Mouse (Mus musculus) neural tube, embryonic 15.5 days (tissue): ENCODE results near the gene Adgrl1. TPM values are rescaled to one million over a fixed set of nuclear protein-coding genes. Genes with fewer than 3 reads are reported as not detected.

Experiments used
- ATAC-seq: fragments of 200-750 bp; cut with Nextera tagmentation; 2 replicates; pipeline ENCODE4 v1.8.0; 2017; ENCODE audit warnings: mild to moderate bottlenecking, moderate TSS enrichment, moderate library complexity; ENCODE audit not compliant: low FRiP score
- H3K27ac ChIP-seq: fragments of 300-500 bp; sonication (generic); replicated peaks from 2 replicates; pipeline ENCODE4 v1.5.1; 2015; ENCODE audit warnings: mild to moderate bottlenecking, inconsistent platforms
- H3K27me3 ChIP-seq: fragments of 300-500 bp; sonication (generic); replicated peaks from 2 replicates; pipeline ENCODE4 v1.6.1; 2015; ENCODE audit warnings: inconsistent platforms
- H3K36me3 ChIP-seq: fragments of 300-500 bp; sonication (generic); 2 replicates; pipeline ENCODE4 v1.6.1; 2015; ENCODE audit warnings: inconsistent platforms
- H3K4me1 ChIP-seq: fragments of 300-500 bp; sonication (generic); 2 replicates; pipeline ENCODE4 v1.6.1; 2015; ENCODE audit warnings: inconsistent platforms
- H3K4me2 ChIP-seq: fragments of 300-500 bp; sonication (generic); 2 replicates; pipeline ENCODE4 v1.6.1; 2015; ENCODE audit warnings: inconsistent platforms, mild to moderate bottlenecking, moderate library complexity
- H3K4me3 ChIP-seq: fragments of 300-500 bp; sonication (generic); replicated peaks from 2 replicates; pipeline ENCODE4 v1.5.1; 2015; ENCODE audit warnings: mild to moderate bottlenecking, inconsistent platforms
- H3K9ac ChIP-seq: fragments of 300-500 bp; sonication (generic); replicated peaks from 2 replicates; pipeline ENCODE4 v1.6.1; 2015; ENCODE audit warnings: mild to moderate bottlenecking, inconsistent platforms
- H3K9me3 ChIP-seq: fragments of 300-500 bp; sonication (generic); replicated peaks from 2 replicates; pipeline ENCODE4 v1.6.1; 2016; ENCODE audit warnings: inconsistent platforms
- WGBS: fragments of 180-500 bp; shearing (Covaris S2); methylation state at CpG from one replicate; pipeline ENCODE4 v1.1.7; 2015; ENCODE audit warnings: mixed read lengths; 5-methylcytosine and 5-hydroxymethylcytosine counted together
- polyA plus RNA-seq: library from polyadenylated mRNA; unstranded; fragments of >200 nt; fragmentation: Nextera tagmentation; extraction: Ambion mirVana; gene quantifications from 2 replicates; pipeline ENCODE4 v1.2.1, GENCODE M21; 2015

The Adgrl1 gene
- polyA plus RNA-seq, result 43.0 and 54.1 TPM in 2 replicates

DNA sequence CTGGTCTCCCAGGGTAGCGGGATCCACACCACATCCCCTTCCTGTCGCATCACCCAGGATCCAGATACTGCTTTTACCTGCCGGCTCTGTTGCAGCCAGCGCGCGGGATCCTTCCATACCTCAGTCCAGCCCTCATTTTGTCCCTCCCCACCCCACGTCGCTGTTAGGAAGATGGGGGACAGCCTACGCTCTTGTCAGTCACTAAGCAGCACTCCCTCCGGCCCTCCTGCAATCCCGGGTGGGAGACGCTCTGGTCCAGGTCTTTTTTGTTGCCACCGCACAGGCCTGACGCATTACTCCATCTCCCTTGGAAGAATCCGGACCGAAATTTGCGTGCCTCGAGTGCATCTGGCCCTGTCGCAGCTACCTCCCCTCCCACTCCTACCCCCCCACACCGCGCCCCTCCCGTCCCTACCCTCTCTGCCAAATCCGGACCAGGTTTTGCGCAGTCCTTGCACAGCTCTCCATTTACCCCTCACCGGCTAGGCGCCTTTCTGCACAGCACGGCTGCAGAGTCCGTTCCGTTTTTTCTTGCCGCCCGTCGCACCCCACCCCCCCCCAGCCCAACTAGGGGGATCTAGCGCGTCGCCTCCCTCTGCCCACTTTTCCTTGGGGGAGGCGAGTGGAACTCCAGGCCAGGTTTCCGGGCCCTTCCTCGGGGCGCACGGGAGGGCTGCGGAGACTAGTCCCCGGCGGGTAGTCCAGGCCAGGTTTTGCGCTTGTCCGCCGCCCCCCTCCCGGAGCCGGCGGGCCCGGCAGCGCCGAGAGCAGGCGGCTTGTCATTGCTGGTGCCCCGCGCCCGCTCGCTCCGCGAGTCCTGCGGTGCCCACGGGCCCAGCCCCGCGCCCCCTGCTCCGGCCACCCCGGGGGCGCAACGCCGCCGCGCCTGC lies at the start of gene Adgrl1:
Gene Adgrl1 (plus strand): TSS at position 743 of the 890 bp plus-strand sequence.
- ATAC-seq, result peak; percentile 90
- Histone ChIP-seq H3K4me3 (peak within 1 kb of the TSS; percentile 67), H3K27ac (peak within 1 kb of the TSS; percentile 100), H3K9ac (peak within 1 kb of the TSS; percentile 97), H3K4me2 (peak within 1 kb of the TSS; percentile 82), H3K36me3 (no peaks in the 10 kb centered on the region), H3K4me1 (peaks cover 54% of the 10 kb centered on the region), H3K9me3 (no peaks in the 10 kb centered on the region), H3K27me3 (peaks cover 10% of the 10 kb centered on the region)
- under 1% methylated on average over 61 of the region's 70 CpGs for WGBS

DNA sequence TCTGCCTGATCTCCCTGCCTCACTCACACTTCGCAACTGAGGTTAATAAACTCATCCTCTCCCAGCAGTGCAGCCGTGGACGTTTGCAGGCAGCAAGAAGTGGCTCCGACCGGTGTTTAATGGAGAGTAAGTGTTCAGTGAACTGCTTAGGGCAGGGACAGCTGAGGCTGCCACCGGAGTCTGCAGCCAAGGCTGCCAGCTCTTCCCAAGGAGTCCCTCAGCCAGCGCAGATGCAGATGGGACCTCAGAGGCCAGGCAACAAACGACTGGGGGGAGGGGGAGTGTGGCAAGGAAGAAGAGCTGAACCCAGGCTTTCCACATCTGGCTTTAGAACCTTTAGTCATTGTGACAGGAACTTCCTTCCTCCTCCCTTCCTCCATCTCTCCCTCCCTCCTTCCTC lies 47.6 kb upstream of the Adgrl1 start:
- H3K4me2 ChIP-seq, result no peak overlapping the region
- WGBS, result 15% methylated on average over 8 of the region's 8 CpGs
- no peak overlapping the region for H3K9ac ChIP-seq
- H3K4me1 ChIP-seq, result peaks cover 5% of the 10 kb centered on the region; the same call in 1 of the 2 replicates
- no peaks in the 10 kb centered on the region for H3K36me3 ChIP-seq
- no peak for ATAC-seq
- H3K4me3 ChIP-seq, result no peak overlapping the region
- no peaks in the 10 kb centered on the region for H3K27me3 ChIP-seq
- H3K27ac ChIP-seq, result no peak overlapping the region
- 0 out of 2 replicates have a peak, but pooled peaks cover 4% of the 10 kb centered on the region for H3K9me3 ChIP-seq

DNA sequence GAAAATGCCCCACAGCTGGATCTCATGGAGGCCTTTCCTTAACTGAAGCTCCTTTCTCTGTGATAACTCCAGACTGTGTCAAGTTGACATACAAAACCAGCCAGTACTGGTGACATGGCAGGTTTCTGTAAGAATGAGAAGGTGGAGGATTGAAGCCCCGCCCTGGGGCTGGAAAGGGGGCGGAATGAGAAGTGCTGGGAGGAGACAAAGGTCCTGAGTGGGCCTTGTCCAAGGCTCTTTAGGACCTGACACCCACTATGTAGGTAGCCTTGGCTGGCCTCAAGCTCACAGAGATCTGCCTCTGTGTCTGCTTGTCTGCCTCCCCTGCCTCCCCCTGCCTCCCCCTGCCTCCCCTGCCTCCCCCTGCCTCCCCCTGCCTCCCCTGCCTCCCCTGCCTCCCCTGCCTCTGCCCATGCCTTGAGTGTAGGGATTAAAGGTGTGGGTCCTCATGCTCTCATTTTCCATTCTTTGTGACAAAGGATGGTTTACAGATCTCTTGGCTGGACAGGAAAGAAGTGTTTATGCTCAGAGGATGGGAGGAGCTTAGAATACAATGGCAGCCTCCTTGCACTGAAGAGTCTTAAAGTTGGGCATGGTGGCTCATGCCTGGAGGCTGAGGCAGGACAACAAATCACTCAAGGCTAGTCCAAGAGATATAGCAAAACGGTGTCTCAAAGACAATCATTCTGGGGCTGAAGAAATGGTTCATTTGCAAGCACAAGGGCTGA lies 46.4 kb upstream of the Adgrl1 start:
- Histone ChIP-seq H3K27ac (no peak overlapping the region), H3K4me1 (peaks cover 5% of the 10 kb centered on the region; the same call in 1 of the 2 replicates), H3K4me3 (no peak overlapping the region), H3K36me3 (no peaks in the 10 kb centered on the region), H3K27me3 (no peaks in the 10 kb centered on the region), H3K9me3 (no peaks in the 10 kb centered on the region), H3K9ac (no peak overlapping the region), H3K4me2 (no peak overlapping the region)
- ATAC-seq, result no peak
- WGBS, result 64% methylated on average over 3 of the region's 3 CpGs

DNA sequence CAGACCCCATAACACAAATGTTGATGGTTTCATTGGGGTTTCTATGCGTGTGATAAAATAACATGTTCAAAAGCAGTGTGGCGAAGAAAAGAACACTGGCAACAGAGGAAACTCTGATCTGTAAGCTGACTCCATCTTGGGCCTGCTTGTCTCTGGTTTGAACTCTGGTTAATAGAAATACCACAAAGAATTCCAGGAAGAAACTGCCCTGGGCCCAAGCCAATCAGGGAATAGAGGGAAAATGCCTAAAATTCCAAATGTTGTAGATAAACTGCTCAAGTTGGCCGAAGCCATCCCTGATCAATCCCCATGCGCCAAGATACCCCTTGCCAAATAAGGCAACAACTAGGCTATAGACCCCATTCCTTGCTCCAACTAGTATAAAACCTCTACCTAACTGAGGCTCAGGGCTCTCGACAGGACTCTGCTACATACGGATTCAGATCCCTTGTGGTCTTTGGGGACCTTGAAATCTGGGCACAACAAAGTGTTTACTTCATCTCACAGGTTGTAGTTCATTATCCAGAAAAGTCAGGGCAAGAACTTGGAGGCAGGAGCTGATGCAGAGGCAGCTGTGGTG lies 43.3 kb upstream of the Adgrl1 start:
- Histone ChIP-seq H3K27me3 (no peaks in the 10 kb centered on the region), H3K4me1 (peaks cover 5% of the 10 kb centered on the region; the same call in 1 of the 2 replicates), H3K9me3 (no peaks in the 10 kb centered on the region), H3K36me3 (no peaks in the 10 kb centered on the region), H3K4me3 (no peak overlapping the region), H3K27ac (no peak overlapping the region), H3K9ac (no peak overlapping the region), H3K4me2 (no peak overlapping the region)
- WGBS, result 91% methylated on average over 6 of the region's 6 CpGs
- no peak for ATAC-seq

DNA sequence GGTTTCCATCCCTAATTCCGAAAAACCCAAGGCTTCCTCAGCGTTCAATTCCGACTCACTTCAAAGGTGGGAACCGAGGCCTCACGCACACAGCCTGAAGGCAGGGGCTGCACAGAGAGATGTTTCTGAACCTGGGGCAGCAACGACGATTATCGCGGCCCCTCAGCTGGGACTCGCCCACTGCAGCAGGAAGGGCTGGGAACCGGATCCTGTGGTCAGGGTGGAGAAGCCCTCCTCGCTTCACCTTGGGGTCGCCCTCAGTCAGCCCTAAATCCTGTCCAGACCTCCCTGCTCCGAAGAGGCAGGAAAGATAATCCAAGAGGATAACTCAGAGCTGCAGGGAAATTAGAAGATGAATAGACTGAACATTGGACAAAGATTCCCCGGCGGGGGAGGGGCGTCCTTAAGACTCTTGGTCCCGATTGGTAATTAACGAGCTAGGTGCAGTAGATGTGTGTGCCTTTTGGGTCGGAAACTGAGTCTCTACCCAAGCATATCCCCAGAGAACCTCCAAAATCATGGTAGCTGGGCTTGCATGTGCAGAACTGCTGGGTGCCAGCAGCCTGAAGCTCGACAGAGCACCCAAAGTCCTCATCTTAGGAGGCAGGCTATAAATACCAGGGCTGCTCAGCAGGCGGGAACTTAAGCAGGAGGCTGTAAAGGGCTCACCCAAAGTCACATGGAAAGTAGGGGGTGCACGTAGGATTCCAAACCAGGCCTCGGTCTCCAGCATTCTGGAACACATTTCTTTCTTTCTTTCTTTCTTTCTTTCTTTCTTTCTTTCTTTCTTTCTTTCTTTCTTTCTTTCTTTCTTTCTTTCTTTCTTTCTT lies 37.3 kb upstream of the Adgrl1 start:
- Histone ChIP-seq H3K27ac (no peak overlapping the region), H3K4me2 (peak overlapping the region; percentile 52), H3K4me1 (peaks cover 9% of the 10 kb centered on the region), H3K27me3 (peaks cover 8% of the 10 kb centered on the region), H3K9me3 (no peaks in the 10 kb centered on the region), H3K36me3 (no peaks in the 10 kb centered on the region), H3K4me3 (peak overlapping the region; percentile 20), H3K9ac (no peak overlapping the region; the same call in 1 of the 2 replicates)
- WGBS, result 7% methylated on average over 24 of the region's 24 CpGs
- no peak for ATAC-seq

DNA sequence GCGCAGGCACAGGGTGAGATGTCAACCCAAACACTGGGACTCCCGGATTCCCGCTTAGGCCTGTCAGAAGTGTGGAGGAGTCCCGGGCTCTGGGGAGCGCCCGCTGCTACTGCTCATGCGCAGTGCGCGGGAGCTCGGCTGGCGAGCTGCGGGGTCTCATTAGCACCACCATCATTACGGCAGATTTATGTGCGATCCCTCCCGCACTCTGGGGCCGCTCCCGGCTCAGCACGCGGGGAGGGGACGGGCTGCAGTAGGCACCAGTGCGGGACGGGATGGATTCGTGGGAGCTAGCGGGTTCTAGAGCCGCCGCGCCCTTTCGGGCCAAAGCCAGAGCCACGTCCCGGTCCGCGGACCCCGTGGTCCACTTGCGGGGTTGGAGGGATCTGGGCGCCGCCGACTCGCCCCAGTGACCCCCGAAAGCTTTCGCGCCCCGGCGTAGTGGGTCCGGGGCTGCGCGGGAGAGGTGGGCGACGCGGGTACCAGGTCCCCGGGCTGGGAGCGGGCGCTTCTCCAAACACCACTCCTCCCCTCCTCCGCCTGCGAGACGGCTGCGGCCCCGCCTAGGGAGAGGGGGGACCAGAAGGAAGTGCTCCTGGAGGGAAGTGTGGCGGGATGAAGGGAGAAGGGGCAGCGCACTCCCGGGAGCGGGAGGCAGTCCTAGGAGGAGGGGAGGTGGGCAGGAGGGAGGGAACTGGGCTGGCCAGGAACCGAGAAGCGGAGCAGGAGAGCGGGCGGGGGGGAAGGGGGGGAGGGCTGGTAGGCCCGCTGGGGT lies 24.8 kb upstream of the Adgrl1 start:
- Histone ChIP-seq H3K9ac (peak overlapping the region; percentile 81), H3K4me2 (peak overlapping the region; percentile 95), H3K27me3 (peaks cover 2% of the 10 kb centered on the region; the same call in 1 of the 2 replicates), H3K4me1 (peaks cover 31% of the 10 kb centered on the region), H3K27ac (peak overlapping the region; percentile 88), H3K9me3 (no peaks in the 10 kb centered on the region), H3K36me3 (no peaks in the 10 kb centered on the region), H3K4me3 (peak overlapping the region; percentile 68)
- peak; percentile 91 for ATAC-seq
- under 1% methylated on average over 50 of the region's 66 CpGs for WGBS

DNA sequence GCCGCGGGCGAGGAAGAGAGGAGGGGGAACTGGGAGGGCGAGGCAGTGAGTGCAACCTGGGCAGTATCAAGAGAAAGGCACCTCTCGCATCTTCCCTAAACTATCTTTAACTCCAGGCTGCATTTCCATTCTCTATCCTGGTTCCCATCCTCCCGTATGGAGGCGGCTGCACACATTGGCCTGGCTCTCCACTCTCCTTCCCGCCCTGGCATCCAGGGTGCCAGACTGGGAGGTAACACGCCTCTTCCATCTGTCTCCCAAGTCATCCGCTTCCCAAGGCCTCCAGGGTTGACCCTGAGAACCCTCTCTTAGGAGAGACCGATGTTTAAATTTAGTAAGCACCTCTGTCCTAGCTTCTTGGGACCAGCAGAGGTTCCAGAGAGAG lies 24.3 kb upstream of the Adgrl1 start:
- peak; percentile 47; the same call in 1 of the 2 replicates for ATAC-seq
- H3K9me3 ChIP-seq, result no peaks in the 10 kb centered on the region
- peak overlapping the region; percentile 81 for H3K9ac ChIP-seq
- H3K27me3 ChIP-seq, result peaks cover 2% of the 10 kb centered on the region; the same call in 1 of the 2 replicates
- peaks cover 31% of the 10 kb centered on the region for H3K4me1 ChIP-seq
- H3K36me3 ChIP-seq, result no peaks in the 10 kb centered on the region
- WGBS, result 0% methylated on average over 8 of the region's 11 CpGs
- H3K4me3 ChIP-seq, result peak overlapping the region; percentile 68
- H3K4me2 ChIP-seq, result peak overlapping the region; percentile 95
- peak overlapping the region; percentile 88 for H3K27ac ChIP-seq

DNA sequence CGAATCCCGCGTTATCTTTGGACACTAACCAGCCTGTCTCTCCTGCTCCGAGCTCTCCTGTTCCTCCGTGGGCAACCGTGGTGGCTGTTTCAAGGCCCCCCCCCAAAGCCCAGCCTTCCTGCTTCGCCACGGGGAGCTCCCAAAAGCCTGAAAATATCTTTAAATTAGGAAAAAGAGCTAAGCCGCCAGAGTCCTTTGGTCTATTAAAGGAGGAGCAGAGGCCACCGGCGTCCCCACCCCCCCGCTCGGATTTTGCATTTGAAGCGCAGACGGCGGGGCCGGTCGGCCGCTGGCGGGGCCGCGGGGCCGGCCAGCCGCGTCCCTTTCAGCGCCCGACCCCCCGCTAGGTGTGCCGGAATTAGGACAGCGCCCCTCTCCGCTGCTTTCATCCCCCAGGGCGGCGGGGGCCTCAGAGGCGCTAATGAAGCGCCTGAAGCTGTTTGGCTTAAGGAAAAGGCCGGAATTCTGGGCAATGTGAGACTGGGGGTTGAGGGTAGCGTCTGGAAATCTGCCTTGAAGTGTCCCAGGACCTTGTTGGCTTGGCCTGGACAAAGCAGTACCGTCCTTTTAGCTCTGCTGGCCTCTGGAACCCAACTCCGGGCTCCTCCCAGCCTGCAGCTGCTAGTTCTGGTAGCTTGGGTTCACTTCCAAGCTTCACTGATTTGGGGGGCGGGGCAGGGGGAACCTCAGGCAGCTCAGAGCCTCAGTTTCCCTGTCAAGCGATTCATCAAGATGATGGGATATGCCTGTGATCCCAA lies 23.6 kb upstream of the Adgrl1 start:
- H3K4me3 ChIP-seq, result peak overlapping the region; percentile 68
- 0 out of 2 replicates have a peak, but pooled peaks have one; percentile 8 for ATAC-seq
- no peaks in the 10 kb centered on the region for H3K9me3 ChIP-seq
- H3K9ac ChIP-seq, result peak overlapping the region; percentile 81
- peak overlapping the region; percentile 88 for H3K27ac ChIP-seq
- WGBS, result under 1% methylated on average over 41 of the region's 41 CpGs
- H3K4me2 ChIP-seq, result peak overlapping the region; percentile 95
- H3K36me3 ChIP-seq, result no peaks in the 10 kb centered on the region
- H3K4me1 ChIP-seq, result peaks cover 31% of the 10 kb centered on the region
- peaks cover 2% of the 10 kb centered on the region; the same call in 1 of the 2 replicates for H3K27me3 ChIP-seq

DNA sequence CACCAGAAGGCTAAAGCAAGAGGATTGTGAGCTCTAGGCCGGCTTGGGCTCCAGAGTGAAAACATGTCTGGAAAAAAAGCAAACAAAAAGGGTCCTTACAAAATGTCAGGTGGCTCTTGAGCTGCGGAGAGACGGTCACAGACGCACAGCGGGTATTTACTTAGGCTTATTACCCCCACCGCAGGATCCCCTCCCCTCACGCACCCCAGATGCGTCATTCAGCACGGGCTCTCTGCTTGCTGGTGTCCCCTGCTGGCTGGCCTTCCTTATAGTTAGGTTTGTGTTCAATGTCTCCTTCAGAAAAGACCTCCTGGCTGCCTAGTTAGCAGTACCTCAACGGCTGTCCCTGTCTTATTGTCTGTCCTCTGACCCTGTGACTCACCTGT lies 23.1 kb upstream of the Adgrl1 start:
- H3K9ac ChIP-seq, result no peak overlapping the region
- ATAC-seq, result no peak

DNA sequence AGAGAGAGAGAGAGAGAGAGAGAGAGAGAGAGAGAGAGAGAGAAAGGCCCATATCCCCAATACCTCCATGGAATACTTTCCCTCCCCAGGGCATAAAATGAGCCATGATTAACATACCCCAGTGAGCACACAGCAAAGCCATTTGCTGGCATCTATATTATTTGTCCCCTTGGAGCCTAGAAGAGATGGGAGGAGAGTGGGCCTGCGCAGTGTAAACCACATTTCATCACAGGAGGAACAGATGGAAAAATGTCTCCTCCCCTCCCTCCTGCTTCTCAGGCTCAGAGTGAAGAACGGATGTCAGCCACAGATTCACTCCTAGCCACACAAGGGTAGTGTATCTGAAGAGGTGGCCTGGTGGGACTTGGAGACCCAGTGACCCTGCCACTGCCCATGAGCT lies 11.5 kb upstream of the Adgrl1 start:
- Histone ChIP-seq H3K27me3 (peaks cover 6% of the 10 kb centered on the region; the same call in 1 of the 2 replicates), H3K9me3 (no peaks in the 10 kb centered on the region), H3K36me3 (no peaks in the 10 kb centered on the region), H3K27ac (no peak overlapping the region), H3K4me1 (no peaks in the 10 kb centered on the region), H3K4me3 (no peak overlapping the region), H3K4me2 (no peak overlapping the region), H3K9ac (no peak overlapping the region)
- WGBS, result 37% methylated on average over 2 of the region's 2 CpGs
- 0 out of 2 replicates have a peak, but pooled peaks have one; percentile 55 for ATAC-seq

More for the DNA sequence above, 23.1 kb upstream of the Adgrl1 start:
- H3K4me1 ChIP-seq, result peaks cover 31% of the 10 kb centered on the region
- peaks cover 2% of the 10 kb centered on the region; the same call in 1 of the 2 replicates for H3K27me3 ChIP-seq
- no peak overlapping the region for H3K27ac ChIP-seq
- no peaks in the 10 kb centered on the region for H3K9me3 ChIP-seq
- peak overlapping the region; percentile 95 for H3K4me2 ChIP-seq
- H3K36me3 ChIP-seq, result no peaks in the 10 kb centered on the region
- H3K4me3 ChIP-seq, result no peak overlapping the region
- WGBS, result 2% methylated on average over 10 of the region's 10 CpGs
